Mouse (Mus musculus) megakaryocyte-erythroid progenitor cell, adult 5 weeks (primary cell): ENCODE measurements around the gene Snap29. TPM values are rescaled to one million over a fixed set of nuclear protein-coding genes. Genes with fewer than 3 reads are reported as not detected.

Source experiments
- polyA plus RNA-seq: library from polyadenylated mRNA; stranded (reverse); fragments of >175 nt; gene quantifications from 2 replicates; pipeline ENCODE4 v1.2.3, GENCODE M21; 2012

Snap29 gene
- polyA plus RNA-seq = 3.4 and 4.4 TPM in 2 replicates

DNA sequence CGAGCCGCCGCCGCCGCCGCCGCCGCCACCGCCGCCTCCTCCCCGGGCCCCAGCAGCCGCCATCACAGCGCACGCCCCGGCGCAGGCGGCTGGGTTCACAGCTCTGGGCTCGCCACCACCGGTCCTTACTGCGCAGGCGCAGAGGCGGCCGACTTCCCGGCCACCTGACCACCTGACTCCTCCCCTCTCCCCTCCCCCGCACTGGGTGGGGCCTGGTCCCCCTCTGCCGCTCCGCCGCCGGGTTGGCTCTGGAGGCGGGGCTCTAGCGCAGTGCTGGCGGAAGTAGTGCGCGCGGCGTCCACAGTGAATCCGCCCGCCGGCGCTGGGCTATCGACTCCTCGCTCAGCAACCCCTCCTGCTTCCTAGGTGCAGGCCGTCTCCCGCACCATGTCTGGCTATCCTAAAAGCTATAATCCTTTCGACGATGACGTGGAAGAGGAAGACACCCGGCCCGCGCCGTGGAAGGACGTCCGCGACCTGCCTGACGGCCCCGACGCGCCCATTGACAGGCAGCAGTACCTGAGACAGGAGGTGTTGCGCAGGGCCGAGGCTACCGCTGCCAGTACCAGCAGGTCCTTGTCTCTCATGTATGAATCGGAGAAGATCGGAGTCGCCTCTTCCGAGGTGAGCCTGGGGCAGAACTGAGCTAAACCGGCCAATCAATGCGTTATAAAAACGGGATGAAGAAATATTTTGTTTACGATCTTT lies at the start of gene Snap29, which contains the start of gene Pi4ka:
Gene Snap29 (plus strand): TSS at position 251 of the 708 bp plus-strand sequence.
Gene Pi4ka (minus strand): TSS at position 579 of the 708 bp plus-strand sequence.

DNA sequence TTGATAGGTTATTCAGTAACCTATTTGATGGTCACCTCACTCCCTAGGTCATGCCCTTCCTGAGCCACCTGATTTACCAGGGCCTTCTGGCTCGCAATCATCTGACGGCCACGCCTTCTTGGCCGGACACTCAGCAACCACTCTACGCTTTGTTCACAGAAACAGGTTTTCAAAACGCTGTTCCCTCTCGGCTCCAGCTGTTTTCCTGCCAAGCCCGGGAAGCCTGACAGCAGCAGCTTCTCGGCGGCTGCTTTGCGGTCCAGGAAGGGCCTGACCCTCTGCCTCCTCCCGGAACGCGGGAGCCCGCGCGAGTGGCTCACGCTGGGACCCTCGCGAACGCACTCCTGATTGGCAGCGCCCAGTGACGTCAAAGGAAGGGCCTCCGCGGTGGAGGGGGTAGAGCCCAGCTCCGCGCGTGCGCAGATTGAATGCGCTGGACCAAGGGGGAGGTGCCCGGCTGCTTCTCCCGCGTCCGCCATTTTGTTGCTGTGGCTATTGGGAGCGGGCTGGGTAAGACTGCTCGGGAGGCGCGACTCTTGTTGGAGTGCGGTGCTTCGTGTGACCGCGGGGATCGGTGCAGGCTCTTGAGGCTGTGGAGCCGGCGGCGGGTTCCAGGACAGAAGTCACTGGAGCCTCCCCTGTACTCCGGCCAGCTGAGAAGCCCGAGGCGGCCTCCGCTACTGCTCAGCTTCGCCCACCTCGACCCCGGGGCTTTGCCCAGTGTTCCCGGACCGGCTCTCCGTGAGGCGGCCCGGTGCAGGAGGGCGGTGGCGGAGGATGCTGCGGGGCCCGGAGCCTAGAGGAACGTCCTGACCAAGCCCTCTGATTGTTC lies 46.0 kb downstream of the Snap29 start, which contains the start of gene Crkl:
Gene Crkl (plus strand): TSS at position 447 of the 832 bp plus-strand sequence.

Other genes with a start within 250 kb of the Snap29 start
- 80.5 and 87.5 TPM in 2 replicates for gene Ube2l3, start 203.3 kb upstream of the Snap29 start, polyA plus RNA-seq
- 0.18 and 0.25 TPM in 2 replicates for gene Rimbp3, start 197.4 kb upstream of the Snap29 start, polyA plus RNA-seq
- 5.5 and 7.6 TPM in 2 replicates for gene Hic2, start 172.4 kb upstream of the Snap29 start, polyA plus RNA-seq
- 18.3 and 31.9 TPM in 2 replicates for gene Tmem191c, start 129.9 kb upstream of the Snap29 start, polyA plus RNA-seq
- gene Serpind1, start 74.6 kb upstream of the Snap29 start, polyA plus RNA-seq = not detected in 2 replicates
- gene Pi4ka, start 328 bp downstream of the Snap29 start, polyA plus RNA-seq = 25.8 and 26.5 TPM in 2 replicates
- 23.0 and 23.5 TPM in 2 replicates for gene Crkl, start 46.0 kb downstream of the Snap29 start, polyA plus RNA-seq
- 0.02 and 0.09 TPM in 2 replicates for gene Aifm3, start 83.6 kb downstream of the Snap29 start, polyA plus RNA-seq
- 38.5 and 42.1 TPM in 2 replicates for gene Lztr1, start 102.7 kb downstream of the Snap29 start, polyA plus RNA-seq
- 117 and 148 TPM in 2 replicates for gene Thap7, start 125.2 kb downstream of the Snap29 start, polyA plus RNA-seq
- not detected in 2 replicates for gene Lrrc74b, start 155.3 kb downstream of the Snap29 start, polyA plus RNA-seq
- gene P2rx6, start 155.9 kb downstream of the Snap29 start, polyA plus RNA-seq = 0.03 TPM in 1 of 2 replicates, not detected in the other
- 2.7 and 3.6 TPM in 2 replicates for gene Slc7a4, start 177.2 kb downstream of the Snap29 start, polyA plus RNA-seq
- 17.5 and 23.1 TPM in 2 replicates for gene Smpd4, start 213.4 kb downstream of the Snap29 start, polyA plus RNA-seq
- gene Ccdc74a, start 240.5 kb downstream of the Snap29 start, polyA plus RNA-seq = 2.5 and 3.0 TPM in 2 replicates